Mouse (Mus musculus) stomach, postnatal 0 days (tissue): ENCODE measurements around the gene Hist1h2bb. TPM values are rescaled to one million over a fixed set of nuclear protein-coding genes. Genes with fewer than 3 reads are reported as not detected.
A peak's percentile ranks its signal among the peaks of the same experiment; 100 is the strongest.

Source experiments
- ATAC-seq: fragments of 200-750 bp; cut with Nextera tagmentation; 2 replicates; pipeline ENCODE4 v1.8.0; 2017; ENCODE audit not compliant: low FRiP score, low TSS enrichment
- DNase-seq: peaks from one replicate; pipeline ENCODE4 v3.0.0-alpha.2; 2016; ENCODE audit warnings: low spot score
- H3K27ac ChIP-seq: fragments of 300-500 bp; sonication (generic); replicated peaks from 2 replicates; pipeline ENCODE4 v1.5.1; 2014; ENCODE audit warnings: mild to moderate bottlenecking, control low read depth
- H3K27me3 ChIP-seq: fragments of 300-500 bp; sonication (generic); 2 replicates; pipeline ENCODE4 v1.6.1; 2014; ENCODE audit warnings: low read length; ENCODE audit not compliant: control insufficient read depth, insufficient read depth
- H3K36me3 ChIP-seq: fragments of 300-500 bp; sonication (generic); 2 replicates; pipeline ENCODE4 v1.6.1; 2014; ENCODE audit warnings: low read length, mixed read lengths; ENCODE audit not compliant: control insufficient read depth, insufficient read depth
- H3K4me1 ChIP-seq: fragments of 300-500 bp; sonication (generic); replicated peaks from 2 replicates; pipeline ENCODE4 v1.6.1; 2014; ENCODE audit warnings: antibody characterized with exemption; ENCODE audit not compliant: control insufficient read depth, insufficient read depth
- H3K4me2 ChIP-seq: fragments of 300-500 bp; sonication (generic); replicated peaks from 2 replicates; pipeline ENCODE4 v1.6.1; 2014; ENCODE audit warnings: low read depth, mild to moderate bottlenecking, control low read depth, moderate library complexity
- H3K4me3 ChIP-seq: fragments of 300-500 bp; sonication (generic); 2 replicates; pipeline ENCODE4 v1.5.1; 2014; ENCODE audit warnings: low read depth, low read length, control low read depth
- H3K9ac ChIP-seq: fragments of 300-500 bp; sonication (generic); 2 replicates; pipeline ENCODE4 v1.6.1; 2014; ENCODE audit warnings: mild to moderate bottlenecking, low read length, control low read depth, mixed read lengths
- H3K9me3 ChIP-seq: fragments of 300-500 bp; sonication (generic); 2 replicates; pipeline ENCODE4 v1.6.1; 2016; ENCODE audit warnings: low read length; ENCODE audit not compliant: control insufficient read depth
- CTCF ChIP-seq: IDR thresholded peaks from 2 replicates; pipeline ENCODE4 v1.5.1; 2016; ENCODE audit warnings: antibody characterized with exemption, low read depth, mild to moderate bottlenecking, moderate library complexity
- EP300 ChIP-seq: optimal IDR thresholded peaks from 2 replicates; pipeline ENCODE3; 2016; ENCODE audit warnings: antibody characterized with exemption
- WGBS: fragments of 180-500 bp; shearing (Covaris S2); extraction: QIAGEN DNeasy Blood & Tissue Kit; methylation state at CpG from one replicate; pipeline ENCODE4 v1.1.7; 2014; 5-methylcytosine and 5-hydroxymethylcytosine counted together
- polyA plus RNA-seq: library from polyadenylated mRNA; unstranded; fragments of >200 nt; fragmentation: Nextera tagmentation; extraction: Ambion mirVana; gene quantifications from 2 replicates; pipeline ENCODE4 v1.2.1, GENCODE M21; 2015

Hist1h2bb gene
- polyA plus RNA-seq, 1 experiment from 2014 or later = 0.91 TPM

GRCm38 (mm10) chr13:23757211-23757773 lies 10.8 kb downstream of the Hist1h2bb start:
- H3K9ac ChIP-seq = peak overlapping the region; percentile 61
- H3K27ac ChIP-seq = peak overlapping the region; percentile 90
- peak; percentile 56 for DNase-seq
- under 1% methylated on average over 15 of the region's 23 CpGs for WGBS
- TF ChIP-seq CTCF (no peak), EP300 (no peak)
- peak overlapping the region; percentile 35 for H3K4me3 ChIP-seq
- H3K27me3 ChIP-seq = no peaks in the 10 kb centered on the region
- ATAC-seq = 0 out of 2 replicates have a peak, but pooled peaks have one; percentile 1
- no peaks in the 10 kb centered on the region for H3K36me3 ChIP-seq
- H3K9me3 ChIP-seq = no peaks in the 10 kb centered on the region
- peak overlapping the region; percentile 52 for H3K4me2 ChIP-seq
- no peaks in the 10 kb centered on the region for H3K4me1 ChIP-seq

- Histone ChIP-seq H3K9me3 (no peaks in the 10 kb centered on the region), H3K4me2 (no peak overlapping the region), H3K4me3 (no peak overlapping the region), H3K9ac (no peak overlapping the region), H3K27me3 (no peaks in the 10 kb centered on the region), H3K4me1 (no peaks in the 10 kb centered on the region), H3K36me3 (no peaks in the 10 kb centered on the region), H3K27ac (no peak overlapping the region)
- TF ChIP-seq CTCF = no peak
- no peak for TF ChIP-seq EP300
- WGBS = 43% methylated on average over 3 of the region's 3 CpGs
- DNase-seq = no peak
- no peak for ATAC-seq
Observed at GRCm38 (mm10) chr13:23757921-23758320, 11.4 kb downstream of the Hist1h2bb start.

GRCm38 (mm10) chr13:23759251-23759771 lies 12.8 kb downstream of the Hist1h2bb start:
- Histone ChIP-seq H3K36me3 (no peaks in the 10 kb centered on the region), H3K9ac (no peak overlapping the region), H3K4me3 (no peak overlapping the region), H3K4me2 (no peak overlapping the region), H3K27me3 (no peaks in the 10 kb centered on the region), H3K4me1 (peaks cover 3% of the 10 kb centered on the region; the same call in 1 of the 2 replicates), H3K9me3 (no peaks in the 10 kb centered on the region), H3K27ac (no peak overlapping the region)
- TF ChIP-seq CTCF (no peak), EP300 (no peak)
- ATAC-seq = no peak
- WGBS = 60% methylated on average over 3 of the region's 3 CpGs
- DNase-seq = no peak

GRCm38 (mm10) chr13:23759916-23760239 lies 13.3 kb downstream of the Hist1h2bb start:
- H3K4me2 ChIP-seq = no peak overlapping the region

GRCm38 (mm10) chr13:23760240-23760971 lies 13.9 kb downstream of the Hist1h2bb start:
- DNase-seq (peak; percentile 35), ATAC-seq (peak; percentile 2; the same call in 1 of the 2 replicates)
- Histone ChIP-seq H3K9me3 (no peaks in the 10 kb centered on the region), H3K27ac (peak overlapping the region; percentile 88), H3K4me3 (peak overlapping the region; percentile 52), H3K4me1 (peaks cover 3% of the 10 kb centered on the region; the same call in 1 of the 2 replicates), H3K4me2 (peak overlapping the region; percentile 90), H3K9ac (peak overlapping the region; percentile 45), H3K27me3 (no peaks in the 10 kb centered on the region), H3K36me3 (no peaks in the 10 kb centered on the region)
- TF ChIP-seq EP300 (no peak), CTCF (peak; percentile 42)
- WGBS = 2% methylated on average over 18 of the region's 27 CpGs

More at GRCm38 (mm10) chr13:23759916-23760239, 13.3 kb downstream of the Hist1h2bb start:
- Histone ChIP-seq H3K9me3 (no peaks in the 10 kb centered on the region), H3K9ac (no peak overlapping the region), H3K4me1 (peaks cover 3% of the 10 kb centered on the region; the same call in 1 of the 2 replicates), H3K36me3 (no peaks in the 10 kb centered on the region), H3K27ac (no peak overlapping the region), H3K4me3 (no peak overlapping the region), H3K27me3 (no peaks in the 10 kb centered on the region)
- 71% methylated on average over 1 of the region's 1 CpGs for WGBS
- TF ChIP-seq EP300 (no peak), CTCF (no peak)
- ATAC-seq = no peak
- no peak for DNase-seq
